9 mouse cellular contexts compared by ENCODE assay signal in the genomic region with DNA sequence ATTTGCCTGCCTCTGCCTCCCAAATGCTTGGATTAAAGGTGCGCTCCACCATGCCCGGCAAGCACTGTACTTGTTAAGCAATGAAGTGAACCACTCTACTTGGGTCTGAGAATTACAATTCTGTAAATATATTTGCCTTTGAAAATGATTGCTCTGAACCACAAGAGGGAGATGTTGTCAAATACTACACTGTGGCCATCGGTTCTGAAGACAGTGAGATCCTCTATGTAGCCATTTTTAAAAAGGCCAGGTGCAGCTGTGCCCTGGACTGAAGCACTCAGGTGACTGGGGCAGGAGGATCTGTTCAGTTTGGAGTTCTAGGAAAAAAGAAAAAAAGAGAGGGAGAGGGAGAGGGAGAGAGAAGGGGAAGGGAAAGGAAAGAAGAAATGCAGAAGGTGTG. TPM values are rescaled to one million over a fixed set of nuclear protein-coding genes. Genes with fewer than 3 reads are reported as not detected.
DNase-seq lines count a peak whose midpoint lies in the region; ATAC-seq and TF ChIP-seq lines count a peak whose summit lies in the region.
"Had no signal": no experiment of that assay in that cellular context is flagged by ENCODE, and none has a peak within 500 bp of the region (broad histone marks: within the 10 kb centered on the region; RNA-seq: fewer than 3 reads in every experiment).

No protein-coding gene starts in this region.

- no peaks in the 10 kb centered on the region for H3K27me3 ChIP-seq in splenic B cell, adult 2 months (ENCODE audit: control insufficient read depth, insufficient read depth, low read length, poor library complexity, severe bottlenecking)

- ATAC-seq in erythroblast, adult 5-6 weeks (replicated peaks; ENCODE audit: low FRiP score, poor library complexity, severe bottlenecking), result peak; percentile 74

- intact Hi-C loops in gastrocnemius, adult 2 months (cut with DNase I), result loop anchor here (1.0 to 10.0 kb wide), 3 partner anchors 39 to 436 kb away; no protein-coding TSS in a partner anchor
- intact Hi-C loops in gastrocnemius, postnatal 36 days (cut with DNase I), result loop anchor here (2.0 to 5.0 kb wide), 2 partner anchors 39 to 84 kb away; no protein-coding TSS in a partner anchor

- H3K4me3 ChIP-seq in gastrocnemius, adult 2 months, result no peak overlapping the region

- H3K27ac ChIP-seq in gastrocnemius, adult 2 months, result peak overlapping the region; percentile 38

- DNase-seq in gastrocnemius, adult 2 months, result no peak
- DNase-seq in gastrocnemius, postnatal 36 days, result no peak
- DNase-seq in thymus, postnatal 0 days (ENCODE audit: low spot score), result peak; percentile 63
- no peak for DNase-seq in thymus, postnatal 10 days (ENCODE audit: low spot score in 2 of 2)
- DNase-seq in splenic B cell, adult 2 months (ENCODE audit: low read depth, low spot score), result peak; percentile 80
- DNase-seq in layer of hippocampus, postnatal 25 days (ENCODE audit: extremely low spot score in 1 of 2, low spot score in 1 of 2), result no peak
- no peak for DNase-seq in layer of hippocampus, adult 11-12 months (ENCODE audit: low spot score)
- DNase-seq: thymus, postnatal 4 days had no signal

- H3K36me3 ChIP-seq in splenic B cell, adult 2 months (ENCODE audit: control insufficient read depth, insufficient read depth, low read length, poor library complexity, severe bottlenecking), result no peaks in the 10 kb centered on the region; the same call in 1 of the 2 replicates

- TF ChIP-seq CTCF in gastrocnemius, adult 2 months (IDR thresholded peaks at IDR 0.05), result peak; percentile 81

RNA-seq across cellular contexts. Expression of gene Tubd1, which starts 23.6 kb away (rescaled TPM):
- total RNA-seq in gastrocnemius, adult 2 months (2021), result 1 to 10 TPM; 6.9 to 8.5 TPM
- 1 to 10 TPM; 5.5 to 6.5 TPM for total RNA-seq in gastrocnemius, postnatal 36 days (2021)
- 16.1 and 17.2 TPM in 2 replicates for polyA plus RNA-seq in thymus, postnatal 0 days (2015; fragmentation: Nextera tagmentation; extraction: Ambion mirVana)
- total RNA-seq in erythroblast, adult 5-6 weeks (2015; ENCODE audit: low replicate concordance), result 0.77 and 8.8 TPM in 2 replicates
- 2.6 and 5.4 TPM in 2 replicates for total RNA-seq in erythroblast, adult 5-6 weeks (2017; ENCODE audit: low replicate concordance)
- 1 to 10 TPM; 5.1 to 6.8 TPM for total RNA-seq in layer of hippocampus, postnatal 25 days (2021)

RNA-seq across cellular contexts. Expression of gene Rps6kb1, which starts 23.8 kb away (rescaled TPM):
- total RNA-seq in gastrocnemius, adult 2 months (2021), result 10 to 100 TPM; 21.1 to 22.3 TPM
- total RNA-seq in gastrocnemius, postnatal 36 days (2021), result 10 to 100 TPM; 19.4 to 22.6 TPM
- 73.8 and 89.6 TPM in 2 replicates for polyA plus RNA-seq in thymus, postnatal 0 days (2015; fragmentation: Nextera tagmentation; extraction: Ambion mirVana)
- total RNA-seq in erythroblast, adult 5-6 weeks (2015; ENCODE audit: low replicate concordance), result 7.5 and 12.7 TPM in 2 replicates
- 20.2 and 24.7 TPM in 2 replicates for total RNA-seq in erythroblast, adult 5-6 weeks (2017; ENCODE audit: low replicate concordance)
- 10 to 100 TPM; 34.5 to 41.6 TPM for total RNA-seq in layer of hippocampus, postnatal 25 days (2021)

Comparison
In these comparisons a context has a peak if more than half of its experiments do, and no peak if none do; other contexts are left out.
1. DNase-seq: peak in thymus, postnatal 0 days (single experiment) and splenic B cell, adult 2 months (single experiment); none in gastrocnemius, adult 2 months (single experiment), gastrocnemius, postnatal 36 days (0 of 2), thymus, postnatal 10 days (0 of 2), layer of hippocampus, postnatal 25 days (0 of 2) and layer of hippocampus, adult 11-12 months (single experiment).